Mouse (Mus musculus) colon, adult 2 months (tissue): ENCODE data around the gene Ahr. TPM values are rescaled to one million over a fixed set of nuclear protein-coding genes. Genes with fewer than 3 reads are reported as not detected.

ENCODE experiments used
- polyA plus RNA-seq: library from polyadenylated mRNA; depleted of rRNA; stranded (reverse); fragments of >200 nt; gene quantifications from 2 replicates; pipeline ENCODE4 v1.2.3, GENCODE M21; 2012; rRNA removed

Ahr gene
- polyA plus RNA-seq: 8.1 and 8.7 TPM in 2 replicates

GRCm38 (mm10) chr12:35534754-35535236 is at the start of gene Ahr:
Ahr (minus strand) TSS chr12:35535038.

